Mouse (Mus musculus) lung, postnatal 10 days (tissue): ENCODE data around the gene Zfp667.

Experiments used
- DNase-seq: peaks from one replicate; pipeline ENCODE4 v3.0.0; 2021

The Zfp667 gene

DNA sequence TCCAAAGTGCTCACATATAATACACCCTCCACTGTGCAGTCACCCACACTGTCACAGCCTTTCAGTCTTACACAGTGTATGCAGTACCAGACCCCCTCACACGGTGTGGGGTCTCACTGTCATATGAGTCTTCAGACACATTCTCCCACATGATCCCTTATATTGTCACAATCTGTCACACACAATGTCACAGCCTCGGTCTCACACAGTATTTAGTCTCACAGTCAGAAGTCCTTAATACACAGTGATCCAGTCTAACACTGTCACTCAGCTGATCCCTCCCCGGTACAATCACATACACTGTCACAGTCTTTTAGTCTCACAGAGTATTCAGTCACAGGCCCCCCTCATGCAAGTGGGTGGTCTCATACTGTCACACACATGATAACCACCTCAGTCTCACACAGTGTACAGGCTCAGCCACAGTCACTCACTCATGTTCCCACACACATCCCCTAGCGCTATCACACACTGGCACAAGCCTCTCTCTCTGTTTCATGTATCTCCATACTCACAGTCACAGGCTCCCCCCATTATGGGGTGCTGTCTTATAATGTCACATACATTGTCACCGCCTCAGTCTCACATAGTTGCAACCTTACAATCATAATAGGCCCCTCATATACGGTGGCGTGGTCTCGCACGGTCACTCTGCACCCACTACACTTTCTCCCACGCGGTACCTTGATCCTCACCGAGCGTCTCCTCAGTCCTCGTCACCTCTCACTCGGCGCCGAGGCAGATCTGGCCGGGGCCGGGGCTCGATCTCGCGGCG is 44.3 kb downstream of the Zfp667 start:
- DNase-seq = no peak

DNA sequence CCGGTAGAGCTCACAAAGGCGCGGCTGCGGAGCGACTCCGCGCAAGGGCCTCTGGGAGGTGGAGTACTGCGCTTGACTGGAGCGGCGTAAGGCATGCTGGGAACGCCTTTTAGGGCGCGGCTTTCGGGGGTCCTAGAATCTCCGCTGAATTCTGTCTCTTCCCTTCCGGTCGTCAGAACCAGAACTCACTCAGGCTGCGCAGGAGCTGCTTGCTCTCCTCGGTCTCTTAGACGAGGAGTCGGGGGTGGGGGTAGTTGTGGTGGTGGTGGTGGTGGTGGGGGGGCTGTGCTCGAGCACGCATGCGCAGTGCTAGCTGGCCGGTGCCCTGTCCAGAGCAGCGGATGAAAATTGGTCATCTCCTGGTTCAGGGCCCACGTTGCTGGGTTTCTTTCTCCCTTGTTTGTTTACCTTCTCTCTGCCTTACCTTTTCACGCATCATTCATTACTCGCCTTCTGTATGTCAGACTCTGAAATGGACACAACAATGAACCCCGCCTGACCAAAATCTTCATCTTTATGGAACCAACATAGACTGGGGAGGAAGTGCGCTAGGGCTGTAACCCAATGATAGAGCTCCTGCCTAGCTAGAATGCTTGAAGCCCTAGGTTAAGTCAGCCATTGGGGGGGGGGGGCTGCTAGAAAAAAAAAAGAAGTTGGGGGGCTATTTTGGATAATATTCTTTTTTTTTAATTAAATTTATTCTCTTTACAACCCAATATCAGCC is 45.0 kb downstream of the Zfp667 start, which contains the start of gene Zfp583:
Gene Zfp583, minus strand, starts transcription at position 53 of the 724 bp plus-strand sequence.
- peak; percentile 93 for DNase-seq

DNA sequence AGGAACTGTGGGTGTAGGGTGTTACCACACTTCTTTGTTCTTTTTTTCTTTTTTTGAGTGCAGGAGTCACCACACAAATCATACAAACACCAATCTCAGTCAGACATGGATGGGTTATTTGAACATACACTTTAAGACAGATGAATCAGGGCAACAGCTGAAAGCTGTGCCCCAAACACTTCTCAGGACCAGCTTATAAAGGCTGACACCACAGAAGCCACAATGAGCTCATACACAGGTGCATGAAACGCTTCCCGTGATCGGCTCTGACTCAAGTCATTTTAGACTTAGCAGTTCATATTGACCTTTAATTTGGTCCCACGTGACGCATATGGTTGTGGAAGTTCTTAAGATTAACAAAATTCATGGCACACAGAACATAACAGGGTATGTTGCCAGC is 53.5 kb downstream of the Zfp667 start:
- no peak for DNase-seq

DNA sequence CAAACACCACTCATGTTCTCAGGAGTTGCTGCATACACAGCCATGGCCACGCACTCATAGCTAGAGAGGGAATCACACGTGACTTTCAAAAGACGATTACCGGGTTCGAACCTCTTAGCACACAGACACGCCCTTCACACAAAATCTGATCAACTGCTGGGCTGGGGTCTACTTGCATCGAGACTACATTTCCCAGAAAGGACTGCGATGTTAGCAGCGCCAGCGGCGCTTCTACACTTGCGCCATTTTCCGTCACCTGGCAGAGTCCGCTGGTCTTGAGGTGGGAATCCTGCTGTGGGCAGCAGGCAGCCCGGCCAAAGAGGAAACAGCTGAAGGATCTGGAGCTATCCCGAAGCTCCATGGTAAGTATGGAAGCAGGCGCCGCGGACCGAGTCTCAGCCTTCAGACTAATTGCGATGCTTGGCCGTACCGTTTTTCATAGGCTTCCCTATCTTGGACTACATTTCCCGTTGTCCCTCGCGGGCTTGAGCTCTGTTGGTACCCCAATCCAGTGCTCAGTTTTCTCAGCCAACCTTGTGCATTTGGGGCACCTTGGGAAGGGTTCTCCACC is 57.2 kb downstream of the Zfp667 start, which contains the start of gene Gm3854:
Gene Gm3854, plus strand, starts transcription at position 259 of the 571 bp plus-strand sequence.
- peak; percentile 47 for DNase-seq

DNA sequence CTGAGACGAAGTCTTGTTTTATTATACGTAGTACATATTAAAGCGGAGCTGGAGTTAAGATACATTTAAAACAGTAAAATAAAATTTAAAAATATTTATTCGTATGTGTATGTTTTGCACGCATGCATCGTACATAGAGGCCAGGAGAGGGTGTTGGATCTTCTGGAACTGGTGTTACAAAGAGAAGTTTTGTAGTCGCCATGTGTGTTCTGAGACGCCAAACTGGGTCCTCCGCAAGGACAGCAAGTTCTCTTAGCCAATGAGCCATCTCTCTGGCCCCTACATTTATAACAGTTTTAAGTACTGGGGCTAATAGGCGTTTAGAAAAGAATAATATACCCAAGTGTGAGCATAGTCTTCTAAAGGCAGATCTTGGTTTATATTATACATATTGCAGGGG is 57.7 kb downstream of the Zfp667 start:
- DNase-seq = no peak
